Mouse (Mus musculus) CH12.LX (cell line): ENCODE results near the gene Pik3r6. TPM values are rescaled to one million over a fixed set of nuclear protein-coding genes. Genes with fewer than 3 reads are reported as not detected.
A peak's percentile ranks its signal among the peaks of the same experiment; 100 is the strongest.

ENCODE experiments used
- DNase-seq: peaks from one replicate; pipeline ENCODE4 v3.0.0-alpha.2; 2013; ENCODE audit errors: extremely low read depth
- H3K27ac ChIP-seq: 2 replicates; pipeline ENCODE4 v1.5.1; 2012; ENCODE audit warnings: low read depth, mild to moderate bottlenecking, control low read depth, moderate library complexity; ENCODE audit not compliant: insufficient read depth
- H3K27me3 ChIP-seq: replicated peaks from 2 replicates; pipeline ENCODE3; 2012; ENCODE audit warnings: inconsistent platforms
- H3K36me3 ChIP-seq, 2 experiments: replicated peaks in 1 of 2; 2 replicates each; pipeline versions ENCODE3 to v1.6.1; 2012; ENCODE audit warnings: inconsistent platforms in 1 of 2, low read length in 1 of 2, mild to moderate bottlenecking in 1 of 2, mixed read lengths in 1 of 2, moderate library complexity in 1 of 2; ENCODE audit not compliant: control insufficient read depth in 1 of 2, insufficient read depth in 1 of 2
- H3K4me1 ChIP-seq, 2 experiments: 2 replicates each; pipeline ENCODE4 v1.6.1; 2012; ENCODE audit warnings: inconsistent platforms in 1 of 2, moderate library complexity in 1 of 2; ENCODE audit not compliant: insufficient read depth in 2 of 2, control insufficient read depth in 1 of 2
- H3K4me2 ChIP-seq: 2 replicates; pipeline ENCODE4 v1.6.1; 2012; ENCODE audit warnings: low read depth, mild to moderate bottlenecking, control low read depth; ENCODE audit not compliant: poor library complexity, insufficient read depth, severe bottlenecking
- H3K4me3 ChIP-seq, 3 experiments: fragments of 150-350 bp in 1 of 3; sonication (generic) in 1 of 3; replicated peaks in 1 of 3; 2 replicates each; pipeline versions ENCODE3 to v1.5.1; 2011 to 2012; ENCODE audit warnings: low read depth in 2 of 3, low read length in 2 of 3, mild to moderate bottlenecking in 2 of 3, moderate library complexity in 2 of 3, control low read depth in 1 of 3, improper control_type of control experiment in 1 of 3, inconsistent platforms in 1 of 3, mixed read lengths in 1 of 3; ENCODE audit not compliant: poor library complexity in 1 of 3
- H3K79me2 ChIP-seq: replicated peaks from 2 replicates; pipeline ENCODE4 v1.6.1; 2012; ENCODE audit warnings: mild to moderate bottlenecking, moderate library complexity; ENCODE audit not compliant: control insufficient read depth, poor library complexity, insufficient read depth, severe bottlenecking; ENCODE audit errors: extremely low read depth
- H3K9ac ChIP-seq: 2 replicates; pipeline ENCODE4 v1.6.1; 2012; ENCODE audit warnings: low read depth, mild to moderate bottlenecking, control low read depth, moderate library complexity; ENCODE audit not compliant: insufficient read depth
- H3K9me3 ChIP-seq: replicated peaks from 2 replicates; pipeline ENCODE3; 2012; ENCODE audit warnings: low read length, inconsistent platforms, mixed read lengths
- BHLHE40 ChIP-seq: IDR thresholded peaks from 2 replicates; pipeline ENCODE4 v1.6.1; 2011; ENCODE audit warnings: mild to moderate bottlenecking, low read depth, low read length, improper control_type of control experiment
- CHD1 ChIP-seq: IDR thresholded peaks from 2 replicates; pipeline ENCODE4 v1.6.1; 2012; ENCODE audit warnings: low read depth, low read length, improper control_type of control experiment, inconsistent platforms
- CTCF ChIP-seq, 2 experiments: IDR thresholded peaks in 1 of 2; conservative IDR thresholded peaks in 1 of 2; 2 replicates each; pipeline ENCODE4 v1.5.1; 2011 to 2012; ENCODE audit warnings: low read depth in 2 of 2, low read length in 2 of 2, improper control_type of control experiment in 1 of 2, inconsistent platforms in 1 of 2, mild to moderate bottlenecking in 1 of 2, moderate library complexity in 1 of 2
- E2F4 ChIP-seq: IDR thresholded peaks from 2 replicates; pipeline ENCODE4 v1.6.1; 2011; ENCODE audit warnings: low read depth, low read length, improper control_type of control experiment; ENCODE audit not compliant: insufficient replicate concordance
- ELF1 ChIP-seq: IDR thresholded peaks from 2 replicates; pipeline ENCODE4 v1.6.1; 2014; ENCODE audit warnings: low read depth, mild to moderate bottlenecking, inconsistent platforms, low read length, improper control_type of control experiment
- ETS1 ChIP-seq: conservative IDR thresholded peaks from 2 replicates; pipeline ENCODE4 v1.6.1; 2012; ENCODE audit warnings: low read depth, mild to moderate bottlenecking, inconsistent platforms, low read length, improper control_type of control experiment, moderate library complexity
- GABPA ChIP-seq: IDR thresholded peaks from 2 replicates; pipeline ENCODE4 v1.6.1; 2012; ENCODE audit warnings: low read depth, low read length, improper control_type of control experiment, inconsistent platforms; ENCODE audit not compliant: insufficient replicate concordance
- IRF4 ChIP-seq: IDR thresholded peaks from 2 replicates; pipeline ENCODE4 v1.6.1; 2014; ENCODE audit warnings: low read depth, mild to moderate bottlenecking, inconsistent platforms, low read length, improper control_type of control experiment
- JUN ChIP-seq: IDR thresholded peaks from 2 replicates; pipeline ENCODE4 v1.6.1; 2011; ENCODE audit warnings: low read depth, mild to moderate bottlenecking, low read length, improper control_type of control experiment, moderate library complexity; ENCODE audit not compliant: insufficient read depth
- KAT2A ChIP-seq: IDR thresholded peaks from 2 replicates; pipeline ENCODE4 v1.6.1; 2012; ENCODE audit warnings: low read length, improper control_type of control experiment, inconsistent platforms; ENCODE audit not compliant: insufficient replicate concordance
- MAFK ChIP-seq: IDR thresholded peaks from 2 replicates; pipeline ENCODE4 v1.6.1; 2011; ENCODE audit warnings: low read length, improper control_type of control experiment; ENCODE audit not compliant: insufficient replicate concordance
- MAX ChIP-seq: IDR thresholded peaks from 2 replicates; pipeline ENCODE4 v1.6.1; 2011; ENCODE audit warnings: low read length, improper control_type of control experiment
- MAZ ChIP-seq: IDR thresholded peaks from 2 replicates; pipeline ENCODE4 v1.6.1; 2012; ENCODE audit warnings: low read depth, mild to moderate bottlenecking, inconsistent platforms, low read length, improper control_type of control experiment, moderate library complexity
- MEF2A ChIP-seq: IDR thresholded peaks from 2 replicates; pipeline ENCODE4 v1.6.1; 2014; ENCODE audit warnings: low read depth, mild to moderate bottlenecking, inconsistent platforms, low read length, improper control_type of control experiment, borderline replicate concordance
- MYC ChIP-seq: IDR thresholded peaks from 2 replicates; pipeline ENCODE4 v1.6.1; 2011; ENCODE audit warnings: low read depth, mild to moderate bottlenecking, improper control_type of control experiment, low read length
- NRF1 ChIP-seq: IDR thresholded peaks from 2 replicates; pipeline ENCODE4 v1.6.1; 2014; ENCODE audit warnings: low read depth, mild to moderate bottlenecking, inconsistent platforms, low read length, improper control_type of control experiment, moderate library complexity
- PAX5 ChIP-seq: IDR thresholded peaks from 2 replicates; pipeline ENCODE4 v1.6.1; 2012; ENCODE audit warnings: low read length, inconsistent platforms, mixed read lengths
- POLR2A ChIP-seq: IDR thresholded peaks from 2 replicates; pipeline ENCODE4 v1.6.1; 2011; ENCODE audit warnings: low read depth, mild to moderate bottlenecking, improper control_type of control experiment, low read length
- RCOR1 ChIP-seq: conservative IDR thresholded peaks from 2 replicates; pipeline ENCODE4 v1.6.1; 2012; ENCODE audit warnings: low read depth, mild to moderate bottlenecking, inconsistent platforms, low read length, improper control_type of control experiment
- SIN3A ChIP-seq: IDR thresholded peaks from 2 replicates; pipeline ENCODE4 v1.6.1; 2012; ENCODE audit warnings: low read length, improper control_type of control experiment, inconsistent platforms
- SMC3 ChIP-seq: IDR thresholded peaks from 2 replicates; pipeline ENCODE4 v1.6.1; 2011; ENCODE audit warnings: low read depth, low read length, improper control_type of control experiment
- TBP ChIP-seq: conservative IDR thresholded peaks from 2 replicates; pipeline ENCODE4 v1.6.1; 2011; ENCODE audit warnings: low read depth, low read length, improper control_type of control experiment
- TCF12 ChIP-seq: IDR thresholded peaks from 2 replicates; pipeline ENCODE4 v1.6.1; 2014; ENCODE audit warnings: low read depth, mild to moderate bottlenecking, inconsistent platforms, low read length, improper control_type of control experiment
- UBTF ChIP-seq: IDR thresholded peaks from 2 replicates; pipeline ENCODE4 v1.6.1; 2012; ENCODE audit warnings: low read depth, mild to moderate bottlenecking, inconsistent platforms, low read length, improper control_type of control experiment, moderate library complexity
- USF1 ChIP-seq: IDR thresholded peaks from 2 replicates; pipeline ENCODE4 v1.6.1; 2014; ENCODE audit warnings: low read depth, mild to moderate bottlenecking, inconsistent platforms, low read length, improper control_type of control experiment
- ZC3H11A ChIP-seq: IDR thresholded peaks from 2 replicates; pipeline ENCODE4 v1.6.1; 2012; ENCODE audit warnings: low read depth, mild to moderate bottlenecking, inconsistent platforms, low read length, improper control_type of control experiment
- ZMIZ1 ChIP-seq: IDR thresholded peaks from 2 replicates; pipeline ENCODE4 v1.6.1; 2012; ENCODE audit warnings: low read depth, mild to moderate bottlenecking, inconsistent platforms, low read length, improper control_type of control experiment
- ZNF384 ChIP-seq: IDR thresholded peaks from 2 replicates; pipeline ENCODE4 v1.6.1; 2012; ENCODE audit warnings: low read depth, low read length, improper control_type of control experiment, inconsistent platforms
- dilution Hi-C: fragments of 300-500 bp; cut with MboI; formaldehyde crosslinking; loops from 2 replicates; pipeline ENCODE4 v1.14.3; 2020; ENCODE audit warnings: low sequenced_read_pairs; ENCODE audit not compliant: extremely low pct_unique_long_range_greater_than_20kb, extremely low pct_ligation_motif_present
- in situ Hi-C: fragments of 300-500 bp; cut with MboI; formaldehyde crosslinking; loops from 3 replicates; pipeline ENCODE4 v1.14.3; 2019; ENCODE audit warnings: low sequenced_read_pairs, low pct_ligation_motif_present, low pct_unique_long_range_greater_than_20kb, mixed read lengths
- polyA plus RNA-seq: library from polyadenylated mRNA; unstranded; fragments of >175 nt; gene quantifications from 2 replicates; pipeline ENCODE4 v1.2.1, GENCODE M21; 2012; ENCODE audit warnings: low read depth; ENCODE audit not compliant: insufficient read length
- total RNA-seq, 2 experiments: library from RNA; depleted of rRNA; stranded (reverse); fragments of 300-350 nt in 1 of 2; fragments of >200 nt in 1 of 2; gene quantifications; 2 replicates each; pipeline ENCODE4 v1.2.3; 2012 to 2014

Gene Pik3r6
- total and polyA plus RNA-seq, 3 experiments, result 82.9 to 90.2 (median 88.4) TPM

DNA sequence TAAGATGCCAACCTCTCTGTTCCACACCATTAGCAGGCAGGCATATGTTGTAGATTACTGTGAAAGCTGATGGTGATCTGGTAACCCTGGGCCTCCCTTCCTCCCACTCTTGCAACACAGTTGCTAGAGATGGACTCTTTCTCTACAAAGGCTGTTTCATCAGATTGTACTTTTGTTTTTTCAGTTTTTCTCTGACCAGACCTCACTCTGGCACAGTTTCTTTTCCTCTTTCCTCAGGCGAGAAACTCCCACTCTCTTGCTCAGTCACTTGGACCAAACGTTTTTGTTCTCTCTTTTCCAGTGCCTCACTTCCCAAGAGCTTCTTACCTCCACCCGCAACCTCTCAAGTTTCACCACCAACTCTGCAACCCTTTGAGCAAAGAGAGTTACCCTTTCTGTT is 11.2 kb downstream of the Pik3r6 start (continued):
- no peak for TF ChIP-seq CTCF (conservative IDR thresholded peaks at IDR 0.05 in 1 of 2, IDR thresholded peaks at IDR 0.05 in 1 of 2; ENCODE audit: low read depth in 2 of 2, low read length in 2 of 2)
- no peak for TF ChIP-seq ZC3H11A
- TF ChIP-seq PAX5, result no peak
- TF ChIP-seq SMC3, result no peak
- TF ChIP-seq USF1, result no peak
- peak; percentile 16; the same call in 1 of the 2 replicates for TF ChIP-seq SIN3A
- TF ChIP-seq MAZ, result no peak
- TF ChIP-seq RCOR1, result no peak
- no peak for TF ChIP-seq TCF12
- TF ChIP-seq, all 38 proteins: peak for 5

DNA sequence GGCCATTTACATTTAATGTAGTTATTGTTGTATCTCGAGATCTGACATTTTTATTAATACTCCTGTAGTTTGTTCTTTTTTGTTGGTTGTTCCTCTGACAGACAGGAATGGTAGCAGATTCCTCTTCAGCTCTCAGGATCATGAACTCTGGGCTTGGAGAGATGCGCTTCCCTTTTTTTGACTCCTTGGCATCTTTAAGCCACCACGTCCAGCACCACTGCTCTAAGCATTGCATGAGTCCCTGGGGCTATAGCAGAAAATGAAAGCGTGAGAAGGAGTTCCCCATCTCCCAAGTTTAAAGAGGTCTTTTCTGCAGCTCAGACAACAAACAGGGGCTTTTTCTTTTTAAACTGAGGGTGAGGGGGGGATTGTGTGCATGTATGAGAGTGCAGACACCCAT is 16.5 kb downstream of the Pik3r6 start:
- Histone ChIP-seq H3K27me3 (no peaks in the 10 kb centered on the region), H3K27ac (peak overlapping the region; percentile 76), H3K79me2 (peaks cover 78% of the 10 kb centered on the region), H3K9me3 (peaks cover 2% of the 10 kb centered on the region), H3K36me3 (peaks cover 38 to 63% of the 10 kb centered on the region in 2 experiments), H3K9ac (peak overlapping the region; percentile 55), H3K4me3 (no peak overlapping the region), H3K4me1 (peaks cover 33 to 84% of the 10 kb centered on the region in 2 experiments), H3K4me2 (peak overlapping the region; percentile 94)
- dilution Hi-C loops (no loop called here), in situ Hi-C loops (no loop called here)
- TF ChIP-seq GABPA (no peak), IRF4 (peak; percentile 27; the same call in 1 of the 2 replicates)
- DNase-seq, result peak; percentile 25

GRCm38 (mm10) chr11:68519815-68520214 is 17.0 kb downstream of the Pik3r6 start:
- Histone ChIP-seq H3K4me3 (no peak overlapping the region), H3K27me3 (no peaks in the 10 kb centered on the region), H3K36me3 (peaks cover 41 to 64% of the 10 kb centered on the region in 2 experiments), H3K79me2 (peaks cover 76% of the 10 kb centered on the region), H3K4me1 (peaks cover 30 to 80% of the 10 kb centered on the region in 2 experiments), H3K4me2 (peak overlapping the region; percentile 94), H3K27ac (peak overlapping the region; percentile 76), H3K9me3 (peaks cover 2% of the 10 kb centered on the region), H3K9ac (peak overlapping the region; percentile 55)
- dilution Hi-C loops, result no loop called here
- peak; percentile 79 for DNase-seq
- in situ Hi-C loops, result no loop called here
- TF ChIP-seq E2F4 (no peak), ETS1 (peak; percentile 30; the same call in 1 of the 2 replicates), GABPA (no peak), KAT2A (0 out of 2 replicates have a peak, but pooled peaks have one; percentile 29), PAX5 (no peak), SIN3A (peak; percentile 65), MEF2A (peak; percentile 23; the same call in 1 of the 2 replicates), CHD1 (0 out of 2 replicates have a peak, but pooled peaks have one; percentile 70), ELF1 (0 out of 2 replicates have a peak, but pooled peaks have one; percentile 33), ZMIZ1 (no peak), JUN (no peak), SMC3 (no peak; the same call in 1 of the 2 replicates), USF1 (no peak), CTCF (conservative IDR thresholded peaks at IDR 0.05 in 1 of 2, IDR thresholded peaks at IDR 0.05 in 1 of 2; ENCODE audit: low read depth in 2 of 2, low read length in 2 of 2) (no peak), ZNF384 (no peak), BHLHE40 (peak; percentile 48), UBTF (no peak), NRF1 (no peak), MAFK (no peak), TBP (no peak), MAX (no peak), MAZ (peak; percentile 86), IRF4 (peak; percentile 38), POLR2A (0 out of 2 replicates have a peak, but pooled peaks have one; percentile 6), RCOR1 (no peak), MYC (no peak)
